Mouse (Mus musculus): ENCODE data around the gene Ap2a2.

- TF ChIP-seq EP300 (optimal IDR thresholded peaks at IDR 0.05) (no peak), CTCF (IDR thresholded peaks at IDR 0.05; ENCODE audit: low read depth) (no peak)
Measured at GRCm38 (mm10) chr7:141593056-141593455, 31.1 kb downstream of the Ap2a2 start.
